Mouse (Mus musculus) liver, adult 2 months (tissue): ENCODE measurements around the gene Tmem41b.

ENCODE experiments used
- CTCF ChIP-seq: fragments of 200-500 bp; IDR thresholded peaks from 2 replicates; pipeline ENCODE4 v1.5.1; 2011; ENCODE audit warnings: low read depth, low read length, control low read depth
- POLR2A ChIP-seq: fragments of 200-500 bp; IDR thresholded peaks from 2 replicates; pipeline ENCODE4 v1.6.1; 2011; ENCODE audit warnings: low read length, control low read depth; ENCODE audit not compliant: insufficient read depth; ENCODE audit errors: extremely low read depth

DNA sequence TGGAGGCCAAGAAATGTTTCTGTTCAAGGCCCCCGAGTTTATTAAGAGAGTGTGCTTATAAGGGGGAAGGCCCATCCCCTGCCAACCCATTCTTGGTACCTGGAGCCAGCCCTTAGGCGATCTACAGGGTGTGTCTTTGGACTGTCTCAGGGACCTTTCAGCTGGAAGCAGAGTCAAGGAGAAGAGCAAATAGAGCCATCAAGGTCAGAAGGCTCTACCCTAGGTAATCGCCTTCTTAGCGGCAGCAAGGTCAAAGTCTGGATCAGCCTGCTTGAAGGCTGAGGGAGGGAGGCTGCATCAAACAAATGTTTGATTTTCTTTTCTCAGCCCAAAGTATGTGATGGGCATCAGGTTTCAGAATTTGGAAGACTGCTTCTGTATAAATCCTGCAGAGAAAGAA, 11.7 kb upstream of the Tmem41b start:
- TF ChIP-seq POLR2A (no peak), CTCF (no peak)
